Mouse (Mus musculus) olfactory bulb, adult 2 months (tissue): Measurements from ENCODE around the gene Pcbp4. TPM values are rescaled to one million over a fixed set of nuclear protein-coding genes. Genes with fewer than 3 reads are reported as not detected.

ENCODE experiments used
- H3K27ac ChIP-seq: fragments of 200-500 bp; 2 replicates; pipeline ENCODE4 v1.5.1; 2012; ENCODE audit warnings: low read depth, low read length; ENCODE audit not compliant: insufficient read depth
- H3K4me1 ChIP-seq: fragments of 200-500 bp; 2 replicates; pipeline ENCODE4 v1.6.1; 2012; ENCODE audit warnings: low read length; ENCODE audit not compliant: control insufficient read depth, insufficient read depth
- H3K4me3 ChIP-seq: fragments of 200-500 bp; 2 replicates; pipeline ENCODE4 v1.5.1; 2012; ENCODE audit warnings: mild to moderate bottlenecking, low read depth, low read length, moderate library complexity; ENCODE audit not compliant: insufficient read depth
- CTCF ChIP-seq: fragments of 200-500 bp; IDR thresholded peaks from 2 replicates; pipeline ENCODE4 v1.5.1; 2012; ENCODE audit warnings: low read depth, mild to moderate bottlenecking, low read length, moderate library complexity; ENCODE audit not compliant: insufficient read depth
- POLR2A ChIP-seq: fragments of 200-500 bp; IDR thresholded peaks from 2 replicates; pipeline ENCODE4 v1.6.1; 2012; ENCODE audit warnings: mild to moderate bottlenecking, low read depth, low read length, moderate library complexity; ENCODE audit not compliant: insufficient read depth
- WGBS: fragments of 180-500 bp; shearing (Covaris S2); methylation state at CpG from one replicate; pipeline ENCODE4 v1.1.7; 2018; 5-methylcytosine and 5-hydroxymethylcytosine counted together
- polyA plus RNA-seq: library from polyadenylated mRNA; stranded (reverse); fragments of >200 nt; gene quantifications from 2 replicates; pipeline ENCODE4 v1.2.4, GENCODE M21; 2012; ENCODE audit warnings: low replicate concordance; ENCODE audit not compliant: missing spikeins, insufficient read depth, insufficient read length

The Pcbp4 gene
- polyA plus RNA-seq, 1 experiment = not detected

GRCm38 (mm10) chr9:106466721-106467120 is 13.6 kb downstream of the Pcbp4 start:
- peaks cover 21% of the 10 kb centered on the region for H3K4me1 ChIP-seq
- H3K27ac ChIP-seq = no peak overlapping the region
- no peak for TF ChIP-seq POLR2A
- TF ChIP-seq CTCF = no peak
- no peak overlapping the region for H3K4me3 ChIP-seq
- WGBS = 95% methylated on average over 6 of the region's 6 CpGs

- no peak for TF ChIP-seq POLR2A
- TF ChIP-seq CTCF = no peak
- no peak overlapping the region for H3K27ac ChIP-seq
- WGBS = 94% methylated on average over 7 of the region's 7 CpGs
Observed at GRCm38 (mm10) chr9:106467746-106468145, 14.7 kb downstream of the Pcbp4 start.

GRCm38 (mm10) chr9:106469317-106469716 is 16.2 kb downstream of the Pcbp4 start:
- Histone ChIP-seq H3K4me1 (peaks cover 36% of the 10 kb centered on the region), H3K27ac (no peak overlapping the region), H3K4me3 (no peak overlapping the region)
- no peak for TF ChIP-seq POLR2A
- no peak for TF ChIP-seq CTCF
- 74% methylated on average over 6 of the region's 6 CpGs for WGBS

More at GRCm38 (mm10) chr9:106467746-106468145, 14.7 kb downstream of the Pcbp4 start:
- H3K4me1 ChIP-seq = peaks cover 29% of the 10 kb centered on the region
- no peak overlapping the region for H3K4me3 ChIP-seq

- no peak overlapping the region for H3K4me3 ChIP-seq
- TF ChIP-seq POLR2A = no peak
- no peak for TF ChIP-seq CTCF
- peaks cover 36% of the 10 kb centered on the region for H3K4me1 ChIP-seq
- no peak overlapping the region for H3K27ac ChIP-seq
- WGBS = 72% methylated on average over 9 of the region's 9 CpGs
Observed at GRCm38 (mm10) chr9:106469776-106470175, 16.7 kb downstream of the Pcbp4 start.

GRCm38 (mm10) chr9:106470991-106471750 is 18.1 kb downstream of the Pcbp4 start:
- 64% methylated on average over 14 of the region's 14 CpGs for WGBS
- no peak overlapping the region for H3K4me3 ChIP-seq
- peak overlapping the region; percentile 10; the same call in 1 of the 2 replicates for H3K27ac ChIP-seq

GRCm38 (mm10) chr9:106471892-106472291 is 18.8 kb downstream of the Pcbp4 start:
- Histone ChIP-seq H3K4me1 (peaks cover 42% of the 10 kb centered on the region), H3K4me3 (no peak overlapping the region), H3K27ac (peak overlapping the region; percentile 10; the same call in 1 of the 2 replicates)
- 27% methylated on average over 5 of the region's 5 CpGs for WGBS
- TF ChIP-seq CTCF = no peak
- no peak for TF ChIP-seq POLR2A

More at GRCm38 (mm10) chr9:106470991-106471750, 18.1 kb downstream of the Pcbp4 start:
- peaks cover 38% of the 10 kb centered on the region for H3K4me1 ChIP-seq
- TF ChIP-seq CTCF (no peak), POLR2A (no peak)

GRCm38 (mm10) chr9:106472321-106472720 is 19.2 kb downstream of the Pcbp4 start:
- TF ChIP-seq CTCF = no peak
- TF ChIP-seq POLR2A = no peak
- H3K4me3 ChIP-seq = no peak overlapping the region
- no peak overlapping the region for H3K27ac ChIP-seq
- H3K4me1 ChIP-seq = peaks cover 42% of the 10 kb centered on the region
- 75% methylated on average over 4 of the region's 4 CpGs for WGBS

GRCm38 (mm10) chr9:106473081-106473752 is 20.1 kb downstream of the Pcbp4 start:
- 93% methylated on average over 16 of the region's 16 CpGs for WGBS
- peaks cover 45% of the 10 kb centered on the region for H3K4me1 ChIP-seq
- TF ChIP-seq POLR2A (no peak), CTCF (no peak)
- no peak overlapping the region for H3K4me3 ChIP-seq
- H3K27ac ChIP-seq = no peak overlapping the region

GRCm38 (mm10) chr9:106473753-106474105 is 20.6 kb downstream of the Pcbp4 start:
- Histone ChIP-seq H3K4me3 (no peak overlapping the region), H3K27ac (no peak overlapping the region), H3K4me1 (peaks cover 46% of the 10 kb centered on the region)
- 77% methylated on average over 5 of the region's 5 CpGs for WGBS
- TF ChIP-seq CTCF = no peak
- TF ChIP-seq POLR2A = no peak
